Mouse (Mus musculus): ENCODE data around the gene Lsp1. TPM values are rescaled to one million over a fixed set of nuclear protein-coding genes. Genes with fewer than 3 reads are reported as not detected.

The Lsp1 gene
- polyA plus RNA-seq, 1 experiment from 2014 or later = 24.5 TPM

- peaks cover 76% of the 10 kb centered on the region for H3K27me3 ChIP-seq
- H3K27ac ChIP-seq (replicated peaks) = no peak overlapping the region
- no peak overlapping the region for H3K4me2 ChIP-seq
- no peak overlapping the region for H3K4me3 ChIP-seq (replicated peaks)
- H3K36me3 ChIP-seq (replicated peaks) = no peaks in the 10 kb centered on the region
- ATAC-seq (ENCODE audit: insufficient read depth) = no peak
- WGBS (ENCODE audit: insufficient replicate concordance) = 75% methylated on average over 14 of the region's 14 CpGs
- no peak overlapping the region for H3K9ac ChIP-seq
- H3K4me1 ChIP-seq (replicated peaks) = peaks cover 10% of the 10 kb centered on the region
- no peaks in the 10 kb centered on the region for H3K9me3 ChIP-seq (replicated peaks)
Measured at GRCm38 (mm10) chr7:142431106-142431505, 29.5 kb upstream of the Lsp1 start.

GRCm38 (mm10) chr7:142433623-142434022 lies 27.0 kb upstream of the Lsp1 start:
- Histone ChIP-seq H3K27me3 (peaks cover 58% of the 10 kb centered on the region), H3K27ac (replicated peaks) (no peak overlapping the region), H3K4me3 (replicated peaks) (no peak overlapping the region), H3K4me2 (no peak overlapping the region), H3K36me3 (replicated peaks) (no peaks in the 10 kb centered on the region), H3K9ac (no peak overlapping the region), H3K9me3 (replicated peaks) (no peaks in the 10 kb centered on the region), H3K4me1 (replicated peaks) (peaks cover 10% of the 10 kb centered on the region)
- ATAC-seq (ENCODE audit: insufficient read depth) = no peak
- 25% methylated on average over 19 of the region's 19 CpGs for WGBS (ENCODE audit: insufficient replicate concordance)

GRCm38 (mm10) chr7:142434137-142434865 lies 26.3 kb upstream of the Lsp1 start, which contains the start of gene Syt8:
Syt8 (plus strand) TSS chr7:142434850.
- WGBS (ENCODE audit: insufficient replicate concordance) = 60% methylated on average over 10 of the region's 10 CpGs
- Histone ChIP-seq H3K9ac (no peak within 1 kb of the TSS), H3K4me3 (replicated peaks) (no peak within 1 kb of the TSS), H3K4me1 (replicated peaks) (peaks cover 10% of the 10 kb centered on the region), H3K27me3 (peaks cover 51% of the 10 kb centered on the region), H3K27ac (replicated peaks) (no peak within 1 kb of the TSS), H3K9me3 (replicated peaks) (no peaks in the 10 kb centered on the region), H3K4me2 (no peak within 1 kb of the TSS), H3K36me3 (replicated peaks) (no peaks in the 10 kb centered on the region)
- no peak for ATAC-seq (ENCODE audit: insufficient read depth)

- H3K36me3 ChIP-seq (replicated peaks) = no peaks in the 10 kb centered on the region
- H3K9me3 ChIP-seq (replicated peaks) = no peaks in the 10 kb centered on the region
- no peak overlapping the region for H3K4me2 ChIP-seq
- no peak overlapping the region for H3K27ac ChIP-seq (replicated peaks)
- WGBS (ENCODE audit: insufficient replicate concordance) = 14% methylated on average over 4 of the region's 4 CpGs
- peaks cover 10% of the 10 kb centered on the region for H3K4me1 ChIP-seq (replicated peaks)
- peaks cover 39% of the 10 kb centered on the region for H3K27me3 ChIP-seq
- H3K4me3 ChIP-seq (replicated peaks) = no peak overlapping the region
- peak; percentile 50 for ATAC-seq (ENCODE audit: insufficient read depth)
- no peak overlapping the region for H3K9ac ChIP-seq
Measured at GRCm38 (mm10) chr7:142435524-142435923, 25.1 kb upstream of the Lsp1 start.

- WGBS (ENCODE audit: insufficient replicate concordance) = 56% methylated on average over 5 of the region's 5 CpGs
- no peak for ATAC-seq (ENCODE audit: insufficient read depth)
- Histone ChIP-seq H3K4me1 (replicated peaks) (peaks cover 17% of the 10 kb centered on the region), H3K9ac (no peak overlapping the region), H3K36me3 (replicated peaks) (no peaks in the 10 kb centered on the region), H3K27me3 (peaks cover 26% of the 10 kb centered on the region), H3K27ac (replicated peaks) (no peak overlapping the region), H3K4me2 (no peak overlapping the region), H3K4me3 (replicated peaks) (no peak overlapping the region), H3K9me3 (replicated peaks) (no peaks in the 10 kb centered on the region)
Measured at GRCm38 (mm10) chr7:142437324-142437723, 23.3 kb upstream of the Lsp1 start.

GRCm38 (mm10) chr7:142439966-142440365 lies 20.6 kb upstream of the Lsp1 start:
- 76% methylated on average over 14 of the region's 14 CpGs for WGBS (ENCODE audit: insufficient replicate concordance)
- Histone ChIP-seq H3K36me3 (replicated peaks) (no peaks in the 10 kb centered on the region), H3K9ac (no peak overlapping the region), H3K27ac (replicated peaks) (no peak overlapping the region), H3K4me2 (no peak overlapping the region), H3K4me1 (replicated peaks) (peaks cover 11% of the 10 kb centered on the region), H3K27me3 (peaks cover under 1% of the 10 kb centered on the region; the same call in 1 of the 2 replicates), H3K4me3 (replicated peaks) (no peak overlapping the region), H3K9me3 (replicated peaks) (no peaks in the 10 kb centered on the region)
- ATAC-seq (ENCODE audit: insufficient read depth) = no peak

- H3K4me1 ChIP-seq (replicated peaks) = 0 out of 2 replicates have a peak, but pooled peaks cover 7% of the 10 kb centered on the region
- WGBS (ENCODE audit: insufficient replicate concordance) = 50% methylated on average over 5 of the region's 5 CpGs
- no peak overlapping the region for H3K27ac ChIP-seq (replicated peaks)
- H3K27me3 ChIP-seq = no peaks in the 10 kb centered on the region
- H3K4me2 ChIP-seq = no peak overlapping the region
- H3K4me3 ChIP-seq (replicated peaks) = no peak overlapping the region
- H3K36me3 ChIP-seq (replicated peaks) = no peaks in the 10 kb centered on the region
- no peak for ATAC-seq (ENCODE audit: insufficient read depth)
- no peaks in the 10 kb centered on the region for H3K9me3 ChIP-seq (replicated peaks)
- no peak overlapping the region for H3K9ac ChIP-seq
Measured at GRCm38 (mm10) chr7:142440657-142441114, 19.9 kb upstream of the Lsp1 start.

GRCm38 (mm10) chr7:142441585-142441984 lies 19.0 kb upstream of the Lsp1 start, which contains the start of gene Tnni2:
Tnni2 (plus strand) TSS chr7:142441808.
- Histone ChIP-seq H3K4me2 (no peak within 1 kb of the TSS), H3K27ac (replicated peaks) (peak within 1 kb of the TSS; percentile 61), H3K27me3 (no peaks in the 10 kb centered on the region), H3K4me3 (replicated peaks) (no peak within 1 kb of the TSS), H3K9ac (no peak within 1 kb of the TSS), H3K36me3 (replicated peaks) (no peaks in the 10 kb centered on the region), H3K4me1 (replicated peaks) (0 out of 2 replicates have a peak, but pooled peaks cover 7% of the 10 kb centered on the region), H3K9me3 (replicated peaks) (no peaks in the 10 kb centered on the region)
- no peak for ATAC-seq (ENCODE audit: insufficient read depth)
- 63% methylated on average over 9 of the region's 9 CpGs for WGBS (ENCODE audit: insufficient replicate concordance)

- Histone ChIP-seq H3K27ac (replicated peaks) (peak overlapping the region; percentile 61), H3K36me3 (replicated peaks) (no peaks in the 10 kb centered on the region), H3K4me1 (replicated peaks) (0 out of 2 replicates have a peak, but pooled peaks cover 7% of the 10 kb centered on the region), H3K9ac (no peak overlapping the region), H3K9me3 (replicated peaks) (no peaks in the 10 kb centered on the region), H3K4me3 (replicated peaks) (no peak overlapping the region), H3K4me2 (no peak overlapping the region), H3K27me3 (no peaks in the 10 kb centered on the region)
- WGBS (ENCODE audit: insufficient replicate concordance) = 42% methylated on average over 9 of the region's 9 CpGs
- ATAC-seq (ENCODE audit: insufficient read depth) = peak; percentile 31
Measured at GRCm38 (mm10) chr7:142442081-142442907, 18.3 kb upstream of the Lsp1 start.

GRCm38 (mm10) chr7:142442908-142443420 lies 17.6 kb upstream of the Lsp1 start:
- 53% methylated on average over 7 of the region's 7 CpGs for WGBS (ENCODE audit: insufficient replicate concordance)

GRCm38 (mm10) chr7:142443474-142443873 lies 17.1 kb upstream of the Lsp1 start:
- Histone ChIP-seq H3K9ac (no peak overlapping the region), H3K27me3 (no peaks in the 10 kb centered on the region), H3K9me3 (replicated peaks) (no peaks in the 10 kb centered on the region), H3K4me2 (no peak overlapping the region), H3K27ac (replicated peaks) (peak overlapping the region; percentile 61; the same call in 1 of the 2 replicates), H3K4me3 (replicated peaks) (no peak overlapping the region), H3K4me1 (replicated peaks) (0 out of 2 replicates have a peak, but pooled peaks cover 7% of the 10 kb centered on the region), H3K36me3 (replicated peaks) (no peaks in the 10 kb centered on the region)
- ATAC-seq (ENCODE audit: insufficient read depth) = no peak
- WGBS (ENCODE audit: insufficient replicate concordance) = 65% methylated on average over 5 of the region's 5 CpGs

More at GRCm38 (mm10) chr7:142442908-142443420, 17.6 kb upstream of the Lsp1 start:
- ATAC-seq (ENCODE audit: insufficient read depth) = peak; percentile 16; the same call in 1 of the 2 replicates
- Histone ChIP-seq H3K36me3 (replicated peaks) (no peaks in the 10 kb centered on the region), H3K4me3 (replicated peaks) (no peak overlapping the region), H3K4me1 (replicated peaks) (0 out of 2 replicates have a peak, but pooled peaks cover 7% of the 10 kb centered on the region), H3K4me2 (no peak overlapping the region), H3K27me3 (no peaks in the 10 kb centered on the region), H3K9me3 (replicated peaks) (no peaks in the 10 kb centered on the region), H3K9ac (no peak overlapping the region), H3K27ac (replicated peaks) (peak overlapping the region; percentile 61)
